Mouse (Mus musculus) neural tube, embryonic 14.5 days (tissue): ENCODE results near the gene Dkkl1. TPM values are rescaled to one million over a fixed set of nuclear protein-coding genes. Genes with fewer than 3 reads are reported as not detected.

Source experiments
- ATAC-seq: fragments of 200-750 bp; cut with Nextera tagmentation; 2 replicates; pipeline ENCODE4 v1.8.0; 2017; ENCODE audit warnings: low read depth, mild to moderate bottlenecking, moderate TSS enrichment, moderate library complexity
- H3K27ac ChIP-seq: fragments of 300-500 bp; sonication (generic); 2 replicates; pipeline ENCODE4 v1.5.1; 2014; ENCODE audit warnings: low read depth, mild to moderate bottlenecking, control low read depth, low read length, moderate library complexity, mixed read lengths
- H3K27me3 ChIP-seq: fragments of 300-500 bp; sonication (generic); 2 replicates; pipeline ENCODE4 v1.6.1; 2014; ENCODE audit warnings: low read length; ENCODE audit not compliant: control insufficient read depth, insufficient read depth
- H3K36me3 ChIP-seq: fragments of 300-500 bp; sonication (generic); 2 replicates; pipeline ENCODE4 v1.6.1; 2014; ENCODE audit warnings: low read length, mixed read lengths; ENCODE audit not compliant: control insufficient read depth, insufficient read depth
- H3K4me1 ChIP-seq: fragments of 300-500 bp; sonication (generic); 2 replicates; pipeline ENCODE4 v1.6.1; 2014; ENCODE audit warnings: low read length; ENCODE audit not compliant: control insufficient read depth, insufficient read depth
- H3K4me2 ChIP-seq: fragments of 300-500 bp; sonication (generic); 2 replicates; pipeline ENCODE4 v1.6.1; 2014; ENCODE audit warnings: mild to moderate bottlenecking, low read depth, low read length, control low read depth
- H3K4me3 ChIP-seq: fragments of 300-500 bp; sonication (generic); 2 replicates; pipeline ENCODE4 v1.5.1; 2014; ENCODE audit warnings: low read depth, low read length, control low read depth, mixed read lengths
- H3K9ac ChIP-seq: fragments of 300-500 bp; sonication (generic); replicated peaks from 2 replicates; pipeline ENCODE4 v1.6.1; 2014; ENCODE audit warnings: low read depth, mild to moderate bottlenecking, control low read depth, low read length, mixed read lengths
- H3K9me3 ChIP-seq: fragments of 300-500 bp; sonication (generic); 2 replicates; pipeline ENCODE4 v1.6.1; 2016; ENCODE audit warnings: low read length; ENCODE audit not compliant: control insufficient read depth
- WGBS: fragments of 180-500 bp; shearing (Covaris S2); extraction: QIAGEN DNeasy Blood & Tissue Kit; methylation state at CpG from one replicate; pipeline ENCODE4 v1.1.7; 2014; 5-methylcytosine and 5-hydroxymethylcytosine counted together
- polyA plus RNA-seq: library from polyadenylated mRNA; unstranded; fragments of >200 nt; fragmentation: Nextera tagmentation; extraction: Ambion mirVana; gene quantifications from 2 replicates; pipeline ENCODE4 v1.2.1, GENCODE M21; 2014

Dkkl1 gene
- polyA plus RNA-seq, 1 experiment from 2014 or later = 11.8 TPM

GRCm38 (mm10) chr7:45196994-45197393, 15.0 kb downstream of the Dkkl1 start:
- H3K4me1 ChIP-seq = no peaks in the 10 kb centered on the region
- no peak for ATAC-seq
- H3K9ac ChIP-seq = 0 out of 2 replicates have a peak overlapping the region, but pooled peaks have one; percentile 4
- no peak overlapping the region for H3K27ac ChIP-seq
- no peaks in the 10 kb centered on the region for H3K9me3 ChIP-seq
- H3K4me3 ChIP-seq = no peak overlapping the region
- 78% methylated on average over 5 of the region's 5 CpGs for WGBS
- H3K4me2 ChIP-seq = no peak overlapping the region
- H3K27me3 ChIP-seq = no peaks in the 10 kb centered on the region
- H3K36me3 ChIP-seq = no peaks in the 10 kb centered on the region

GRCm38 (mm10) chr7:45196176-45196535, 15.8 kb downstream of the Dkkl1 start:
- H3K4me3 ChIP-seq = no peak overlapping the region

GRCm38 (mm10) chr7:45195341-45196175, 16.4 kb downstream of the Dkkl1 start:
- H3K4me1 ChIP-seq = no peaks in the 10 kb centered on the region
- no peaks in the 10 kb centered on the region for H3K9me3 ChIP-seq
- no peak overlapping the region for H3K27ac ChIP-seq
- WGBS = 63% methylated on average over 13 of the region's 13 CpGs
- no peak overlapping the region for H3K4me3 ChIP-seq
- ATAC-seq = no peak
- H3K36me3 ChIP-seq = no peaks in the 10 kb centered on the region
- no peak overlapping the region for H3K4me2 ChIP-seq
- no peak overlapping the region for H3K9ac ChIP-seq
- no peaks in the 10 kb centered on the region for H3K27me3 ChIP-seq

More at GRCm38 (mm10) chr7:45196176-45196535, 15.8 kb downstream of the Dkkl1 start:
- WGBS = 94% methylated on average over 4 of the region's 4 CpGs
- no peaks in the 10 kb centered on the region for H3K9me3 ChIP-seq
- H3K27ac ChIP-seq = no peak overlapping the region
- no peaks in the 10 kb centered on the region for H3K27me3 ChIP-seq
- H3K4me1 ChIP-seq = no peaks in the 10 kb centered on the region
- no peak for ATAC-seq
- H3K4me2 ChIP-seq = no peak overlapping the region
- H3K36me3 ChIP-seq = no peaks in the 10 kb centered on the region
- no peak overlapping the region for H3K9ac ChIP-seq

- no peak for ATAC-seq
- no peak overlapping the region for H3K4me2 ChIP-seq
- H3K27me3 ChIP-seq = no peaks in the 10 kb centered on the region; the same call in 1 of the 2 replicates
- no peak overlapping the region for H3K27ac ChIP-seq
- 0 out of 2 replicates have a peak overlapping the region, but pooled peaks have one; percentile 2 for H3K9ac ChIP-seq
- no peaks in the 10 kb centered on the region for H3K9me3 ChIP-seq
- WGBS = 76% methylated on average over 17 of the region's 17 CpGs
- H3K36me3 ChIP-seq = no peaks in the 10 kb centered on the region
- H3K4me1 ChIP-seq = no peaks in the 10 kb centered on the region
- H3K4me3 ChIP-seq = no peak overlapping the region
Measured at GRCm38 (mm10) chr7:45193871-45194785, 17.8 kb downstream of the Dkkl1 start.

GRCm38 (mm10) chr7:45193406-45193805, 18.5 kb downstream of the Dkkl1 start:
- H3K27me3 ChIP-seq = no peaks in the 10 kb centered on the region; the same call in 1 of the 2 replicates
- no peak for ATAC-seq
- H3K4me2 ChIP-seq = no peak overlapping the region
- no peaks in the 10 kb centered on the region for H3K36me3 ChIP-seq
- H3K27ac ChIP-seq = no peak overlapping the region
- H3K9me3 ChIP-seq = no peaks in the 10 kb centered on the region
- 66% methylated on average over 5 of the region's 5 CpGs for WGBS
- H3K4me3 ChIP-seq = no peak overlapping the region
- H3K9ac ChIP-seq = no peak overlapping the region
- H3K4me1 ChIP-seq = no peaks in the 10 kb centered on the region

- no peak overlapping the region for H3K4me2 ChIP-seq
- ATAC-seq = no peak
- no peak overlapping the region for H3K9ac ChIP-seq
- no peaks in the 10 kb centered on the region for H3K9me3 ChIP-seq
- H3K27me3 ChIP-seq = no peaks in the 10 kb centered on the region; the same call in 1 of the 2 replicates
- no peaks in the 10 kb centered on the region for H3K36me3 ChIP-seq
- H3K27ac ChIP-seq = no peak overlapping the region
- 86% methylated on average over 7 of the region's 7 CpGs for WGBS
- no peak overlapping the region for H3K4me3 ChIP-seq
- no peaks in the 10 kb centered on the region for H3K4me1 ChIP-seq
Measured at GRCm38 (mm10) chr7:45192585-45193310, 19.2 kb downstream of the Dkkl1 start.

GRCm38 (mm10) chr7:45191803-45192363, 20.1 kb downstream of the Dkkl1 start:
- Histone ChIP-seq H3K27ac (no peak overlapping the region), H3K4me2 (no peak overlapping the region), H3K36me3 (no peaks in the 10 kb centered on the region), H3K27me3 (peaks cover 2% of the 10 kb centered on the region; the same call in 1 of the 2 replicates), H3K9me3 (no peaks in the 10 kb centered on the region), H3K9ac (no peak overlapping the region), H3K4me1 (no peaks in the 10 kb centered on the region), H3K4me3 (no peak overlapping the region)
- no peak for ATAC-seq
- WGBS = 24% methylated on average over 8 of the region's 8 CpGs

- Histone ChIP-seq H3K4me3 (no peak overlapping the region), H3K27me3 (peaks cover 2% of the 10 kb centered on the region; the same call in 1 of the 2 replicates), H3K9me3 (no peaks in the 10 kb centered on the region), H3K4me1 (no peaks in the 10 kb centered on the region), H3K27ac (no peak overlapping the region), H3K9ac (no peak overlapping the region), H3K36me3 (no peaks in the 10 kb centered on the region), H3K4me2 (no peak overlapping the region)
- 71% methylated on average over 2 of the region's 2 CpGs for WGBS
- ATAC-seq = no peak
Measured at GRCm38 (mm10) chr7:45191161-45191560, 20.8 kb downstream of the Dkkl1 start.
